Mouse (Mus musculus): ENCODE data around the gene 4931414P19Rik. TPM values are rescaled to one million over a fixed set of nuclear protein-coding genes. Genes with fewer than 3 reads are reported as not detected.

The 4931414P19Rik gene
- polyA plus RNA-seq, 1 experiment = 4.8 TPM

- peaks cover 8% of the 10 kb centered on the region; the same call in 1 of the 2 replicates for H3K4me1 ChIP-seq (ENCODE audit: control insufficient read depth, insufficient read depth, low read length)
- no peak for TF ChIP-seq POLR2A (IDR thresholded peaks at IDR 0.05; ENCODE audit: low read depth, low read length)
- no peak for TF ChIP-seq CTCF (IDR thresholded peaks at IDR 0.05; ENCODE audit: borderline replicate concordance, insufficient read depth, low read length)
- no peak overlapping the region for H3K27ac ChIP-seq (ENCODE audit: insufficient read depth, low read length)
- H3K4me3 ChIP-seq (ENCODE audit: insufficient read depth, low read length) = no peak overlapping the region
Measured at GRCm38 (mm10) chr14:54643011-54643410, 37.2 kb upstream of the 4931414P19Rik start.

- H3K4me3 ChIP-seq (ENCODE audit: insufficient read depth, low read length) = no peak overlapping the region
- no peak overlapping the region for H3K27ac ChIP-seq (ENCODE audit: insufficient read depth, low read length)
- TF ChIP-seq POLR2A (IDR thresholded peaks at IDR 0.05; ENCODE audit: low read depth, low read length) (no peak), CTCF (IDR thresholded peaks at IDR 0.05; ENCODE audit: borderline replicate concordance, insufficient read depth, low read length) (no peak)
- peaks cover 8% of the 10 kb centered on the region; the same call in 1 of the 2 replicates for H3K4me1 ChIP-seq (ENCODE audit: control insufficient read depth, insufficient read depth, low read length)
Measured at GRCm38 (mm10) chr14:54642224-54642944, 36.6 kb upstream of the 4931414P19Rik start.

GRCm38 (mm10) chr14:54641305-54641969 is 35.6 kb upstream of the 4931414P19Rik start, which contains the start of gene Cdh24:
Cdh24 (minus strand) TSS chr14:54641364.
- H3K4me3 ChIP-seq (ENCODE audit: insufficient read depth, low read length) = peak within 1 kb of the TSS; percentile 46
- peaks cover 8% of the 10 kb centered on the region; the same call in 1 of the 2 replicates for H3K4me1 ChIP-seq (ENCODE audit: control insufficient read depth, insufficient read depth, low read length)
- peak; percentile 64; the same call in 1 of the 2 replicates for TF ChIP-seq CTCF (IDR thresholded peaks at IDR 0.05; ENCODE audit: borderline replicate concordance, insufficient read depth, low read length)
- TF ChIP-seq POLR2A (IDR thresholded peaks at IDR 0.05; ENCODE audit: low read depth, low read length) = peak; percentile 70
- no peak within 1 kb of the TSS for H3K27ac ChIP-seq (ENCODE audit: insufficient read depth, low read length)

GRCm38 (mm10) chr14:54640946-54641304 is 35.1 kb upstream of the 4931414P19Rik start, which contains the start of gene Gm17606:
Gm17606 (plus strand) TSS chr14:54640952.
- H3K27ac ChIP-seq (ENCODE audit: insufficient read depth, low read length) = no peak within 1 kb of the TSS
- H3K4me3 ChIP-seq (ENCODE audit: insufficient read depth, low read length) = peak within 1 kb of the TSS; percentile 46
- no peak for TF ChIP-seq POLR2A (IDR thresholded peaks at IDR 0.05; ENCODE audit: low read depth, low read length)
- no peak for TF ChIP-seq CTCF (IDR thresholded peaks at IDR 0.05; ENCODE audit: borderline replicate concordance, insufficient read depth, low read length)
- peaks cover 8% of the 10 kb centered on the region; the same call in 1 of the 2 replicates for H3K4me1 ChIP-seq (ENCODE audit: control insufficient read depth, insufficient read depth, low read length)

GRCm38 (mm10) chr14:54640121-54640520 is 34.3 kb upstream of the 4931414P19Rik start:
- H3K4me3 ChIP-seq (ENCODE audit: insufficient read depth, low read length) = no peak overlapping the region
- H3K27ac ChIP-seq (ENCODE audit: insufficient read depth, low read length) = no peak overlapping the region
- peaks cover 8% of the 10 kb centered on the region; the same call in 1 of the 2 replicates for H3K4me1 ChIP-seq (ENCODE audit: control insufficient read depth, insufficient read depth, low read length)
- TF ChIP-seq POLR2A (IDR thresholded peaks at IDR 0.05; ENCODE audit: low read depth, low read length) (no peak), CTCF (IDR thresholded peaks at IDR 0.05; ENCODE audit: borderline replicate concordance, insufficient read depth, low read length) (no peak)

- Histone ChIP-seq H3K4me3 (ENCODE audit: insufficient read depth, low read length) (no peak overlapping the region), H3K27ac (ENCODE audit: insufficient read depth, low read length) (no peak overlapping the region), H3K4me1 (ENCODE audit: control insufficient read depth, insufficient read depth, low read length) (peaks cover 4% of the 10 kb centered on the region; the same call in 1 of the 2 replicates)
- TF ChIP-seq CTCF (IDR thresholded peaks at IDR 0.05; ENCODE audit: borderline replicate concordance, insufficient read depth, low read length) (no peak), POLR2A (IDR thresholded peaks at IDR 0.05; ENCODE audit: low read depth, low read length) (no peak)
Measured at GRCm38 (mm10) chr14:54638210-54638609, 32.4 kb upstream of the 4931414P19Rik start.

- H3K4me1 ChIP-seq (ENCODE audit: control insufficient read depth, insufficient read depth, low read length) = peaks cover 4% of the 10 kb centered on the region; the same call in 1 of the 2 replicates
- H3K27ac ChIP-seq (ENCODE audit: insufficient read depth, low read length) = no peak overlapping the region
- TF ChIP-seq POLR2A (IDR thresholded peaks at IDR 0.05; ENCODE audit: low read depth, low read length) (no peak), CTCF (IDR thresholded peaks at IDR 0.05; ENCODE audit: borderline replicate concordance, insufficient read depth, low read length) (peak; percentile 82; the same call in 1 of the 2 replicates)
- H3K4me3 ChIP-seq (ENCODE audit: insufficient read depth, low read length) = no peak overlapping the region
Measured at GRCm38 (mm10) chr14:54636954-54637353, 31.2 kb upstream of the 4931414P19Rik start.

- Histone ChIP-seq H3K4me1 (ENCODE audit: control insufficient read depth, insufficient read depth, low read length) (no peaks in the 10 kb centered on the region), H3K27ac (ENCODE audit: insufficient read depth, low read length) (no peak overlapping the region), H3K4me3 (ENCODE audit: insufficient read depth, low read length) (no peak overlapping the region)
- TF ChIP-seq CTCF (IDR thresholded peaks at IDR 0.05; ENCODE audit: borderline replicate concordance, insufficient read depth, low read length) (no peak), POLR2A (IDR thresholded peaks at IDR 0.05; ENCODE audit: low read depth, low read length) (no peak)
Measured at GRCm38 (mm10) chr14:54634182-54634581, 28.4 kb upstream of the 4931414P19Rik start.

GRCm38 (mm10) chr14:54632252-54632651 is 26.5 kb upstream of the 4931414P19Rik start:
- Histone ChIP-seq H3K4me1 (ENCODE audit: control insufficient read depth, insufficient read depth, low read length) (no peaks in the 10 kb centered on the region), H3K27ac (ENCODE audit: insufficient read depth, low read length) (no peak overlapping the region), H3K4me3 (ENCODE audit: insufficient read depth, low read length) (no peak overlapping the region)
- TF ChIP-seq POLR2A (IDR thresholded peaks at IDR 0.05; ENCODE audit: low read depth, low read length) (no peak), CTCF (IDR thresholded peaks at IDR 0.05; ENCODE audit: borderline replicate concordance, insufficient read depth, low read length) (no peak)

GRCm38 (mm10) chr14:54631240-54631599 is 25.4 kb upstream of the 4931414P19Rik start:
- Histone ChIP-seq H3K27ac (ENCODE audit: insufficient read depth, low read length) (no peak overlapping the region), H3K4me3 (ENCODE audit: insufficient read depth, low read length) (no peak overlapping the region), H3K4me1 (ENCODE audit: control insufficient read depth, insufficient read depth, low read length) (no peaks in the 10 kb centered on the region)
- TF ChIP-seq POLR2A (IDR thresholded peaks at IDR 0.05; ENCODE audit: low read depth, low read length) = no peak
- no peak for TF ChIP-seq CTCF (IDR thresholded peaks at IDR 0.05; ENCODE audit: borderline replicate concordance, insufficient read depth, low read length)

All from embryonic fibroblast, embryonic 13.5 days (primary cell).